Mouse (Mus musculus): Measurements from ENCODE around the gene Oprm1. TPM values are rescaled to one million over a fixed set of nuclear protein-coding genes. Genes with fewer than 3 reads are reported as not detected.
"Not testable (repeated sequence)": the region's sequence is repeated elsewhere in the genome, so short reads cannot be mapped to it uniquely, and the experiment has no call there.

Oprm1 gene
- polyA plus RNA-seq, 1 experiment from 2014 or later: not detected

- Histone ChIP-seq H3K4me3 (no peak overlapping the region), H3K9me3 (no peaks in the 10 kb centered on the region), H3K4me1 (no peaks in the 10 kb centered on the region), H3K9ac (no peak overlapping the region), H3K36me3 (no peaks in the 10 kb centered on the region), H3K27me3 (no peaks in the 10 kb centered on the region), H3K27ac (no peak overlapping the region), H3K4me2 (replicated peaks) (no peak overlapping the region)
- WGBS: 59% methylated on average over 2 of the region's 2 CpGs
- no peak for ATAC-seq (ENCODE audit: insufficient number of reproducible peaks, insufficient read depth, low FRiP score, low TSS enrichment)
These were observed 224.4 kb downstream of the Oprm1 start for GRCm38 (mm10) chr10:6982751-6983151.

GRCm38 (mm10) chr10:6983431-6983830 is 225.1 kb downstream of the Oprm1 start:
- H3K4me3 ChIP-seq: no peak overlapping the region
- no peak overlapping the region for H3K27ac ChIP-seq
- no peaks in the 10 kb centered on the region for H3K27me3 ChIP-seq
- no peaks in the 10 kb centered on the region for H3K4me1 ChIP-seq
- H3K9ac ChIP-seq: no peak overlapping the region
- H3K9me3 ChIP-seq: no peaks in the 10 kb centered on the region
- no peak for ATAC-seq (ENCODE audit: insufficient number of reproducible peaks, insufficient read depth, low FRiP score, low TSS enrichment)
- WGBS: 94% methylated on average over 2 of the region's 2 CpGs
- H3K4me2 ChIP-seq (replicated peaks): no peak overlapping the region
- H3K36me3 ChIP-seq: no peaks in the 10 kb centered on the region

DNA sequence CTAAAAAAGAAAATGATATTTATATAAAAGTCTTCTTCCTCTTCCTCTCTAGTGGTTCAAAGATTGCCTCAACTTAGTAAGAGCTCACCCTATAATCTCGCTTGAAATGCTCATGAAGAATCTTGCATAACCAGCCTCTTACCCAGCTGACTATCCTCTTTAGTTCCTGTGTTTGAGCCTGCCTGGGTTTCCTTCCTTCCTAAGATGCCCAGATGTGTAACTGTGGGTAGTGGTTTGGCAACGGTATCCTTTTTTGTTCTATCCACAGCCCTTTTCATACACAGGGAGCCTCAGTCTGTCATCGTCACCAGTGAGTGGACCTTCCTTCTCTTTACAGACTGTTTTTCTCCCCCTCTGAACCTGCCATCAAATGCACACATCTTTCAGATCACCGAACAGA is 227.9 kb downstream of the Oprm1 start:
- H3K9me3 ChIP-seq: no peaks in the 10 kb centered on the region
- H3K27me3 ChIP-seq: no peaks in the 10 kb centered on the region
- 87% methylated on average over 4 of the region's 4 CpGs for WGBS
- H3K36me3 ChIP-seq: no peaks in the 10 kb centered on the region
- no peak overlapping the region for H3K4me3 ChIP-seq
- H3K4me2 ChIP-seq (replicated peaks): no peak overlapping the region
- H3K4me1 ChIP-seq: no peaks in the 10 kb centered on the region
- no peak for ATAC-seq (ENCODE audit: insufficient number of reproducible peaks, insufficient read depth, low FRiP score, low TSS enrichment)
- H3K27ac ChIP-seq: no peak overlapping the region
- no peak overlapping the region for H3K9ac ChIP-seq

- no peaks in the 10 kb centered on the region for H3K4me1 ChIP-seq
- ATAC-seq (ENCODE audit: insufficient number of reproducible peaks, insufficient read depth, low FRiP score, low TSS enrichment): no peak
- H3K4me3 ChIP-seq: no peak overlapping the region
- no peaks in the 10 kb centered on the region for H3K36me3 ChIP-seq
- WGBS: 67% methylated on average over 4 of the region's 4 CpGs
- no peak overlapping the region for H3K4me2 ChIP-seq (replicated peaks)
- H3K9me3 ChIP-seq: no peaks in the 10 kb centered on the region
- H3K9ac ChIP-seq: no peak overlapping the region
- no peak overlapping the region for H3K27ac ChIP-seq
- no peaks in the 10 kb centered on the region for H3K27me3 ChIP-seq
These were observed 229.2 kb downstream of the Oprm1 start for GRCm38 (mm10) chr10:6987399-6988098.

GRCm38 (mm10) chr10:6988555-6988954 is 230.2 kb downstream of the Oprm1 start:
- Histone ChIP-seq H3K27me3 (no peaks in the 10 kb centered on the region), H3K27ac (no peak overlapping the region), H3K4me1 (no peaks in the 10 kb centered on the region), H3K4me3 (no peak overlapping the region), H3K9ac (no peak overlapping the region), H3K9me3 (no peaks in the 10 kb centered on the region), H3K4me2 (replicated peaks) (no peak overlapping the region), H3K36me3 (no peaks in the 10 kb centered on the region)
- 70% methylated on average over 1 of the region's 1 CpGs for WGBS
- ATAC-seq (ENCODE audit: insufficient number of reproducible peaks, insufficient read depth, low FRiP score, low TSS enrichment): no peak

DNA sequence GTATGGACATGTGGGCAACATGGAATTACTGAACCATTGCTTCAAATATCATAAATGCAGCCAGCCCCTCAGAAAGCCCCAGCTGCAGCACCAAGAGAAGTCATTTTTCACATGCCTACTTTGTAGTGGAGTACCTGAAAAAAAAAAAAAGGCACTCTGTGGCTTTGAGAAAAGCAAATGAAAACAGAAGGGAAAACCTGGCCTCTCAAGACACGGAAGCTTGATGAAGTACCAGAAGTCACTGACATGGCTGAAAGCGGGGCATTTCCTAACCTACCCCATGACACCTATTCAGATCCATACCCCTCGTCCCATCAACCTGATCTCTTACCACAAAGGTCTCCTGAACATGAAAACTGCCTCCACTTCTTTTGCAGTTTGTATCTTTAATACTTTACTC is 238.6 kb downstream of the Oprm1 start:
- H3K27me3 ChIP-seq: no peaks in the 10 kb centered on the region
- ATAC-seq (ENCODE audit: insufficient number of reproducible peaks, insufficient read depth, low FRiP score, low TSS enrichment): no peak
- WGBS: 86% methylated on average over 3 of the region's 3 CpGs

GRCm38 (mm10) chr10:6998576-6999250 is 240.4 kb downstream of the Oprm1 start:
- Histone ChIP-seq H3K9me3 (no peaks in the 10 kb centered on the region), H3K27ac (no peak overlapping the region), H3K4me1 (no peaks in the 10 kb centered on the region), H3K9ac (no peak overlapping the region), H3K27me3 (no peaks in the 10 kb centered on the region), H3K4me2 (replicated peaks) (no peak overlapping the region), H3K4me3 (no peak overlapping the region), H3K36me3 (no peaks in the 10 kb centered on the region)
- no peak for ATAC-seq (ENCODE audit: insufficient number of reproducible peaks, insufficient read depth, low FRiP score, low TSS enrichment)
- WGBS: 84% methylated on average over 4 of the region's 4 CpGs

More for the DNA sequence above, 238.6 kb downstream of the Oprm1 start:
- no peaks in the 10 kb centered on the region for H3K4me1 ChIP-seq
- H3K4me2 ChIP-seq (replicated peaks): no peak overlapping the region
- no peak overlapping the region for H3K9ac ChIP-seq
- H3K9me3 ChIP-seq: no peaks in the 10 kb centered on the region
- H3K27ac ChIP-seq: no peak overlapping the region
- no peak overlapping the region for H3K4me3 ChIP-seq
- no peaks in the 10 kb centered on the region for H3K36me3 ChIP-seq

DNA sequence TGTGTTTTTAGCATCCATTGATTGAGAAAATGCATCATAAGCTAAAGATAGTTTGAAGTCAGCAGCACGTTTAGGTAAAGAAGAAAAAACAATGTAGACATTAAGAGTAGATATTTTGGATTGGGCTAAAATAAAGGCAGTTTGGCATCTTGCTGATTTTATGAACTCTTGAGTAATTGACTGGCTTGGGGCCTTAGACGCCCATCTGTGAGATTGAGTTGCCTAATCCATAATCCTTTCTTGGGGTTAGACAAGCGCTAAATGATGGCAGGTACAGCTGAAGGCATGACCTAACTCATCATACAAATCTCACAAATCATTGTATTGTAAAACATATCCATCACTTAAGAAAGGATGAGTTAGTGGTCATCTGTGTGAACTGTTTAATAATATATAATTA is 241.0 kb downstream of the Oprm1 start:
- Histone ChIP-seq H3K27me3 (no peaks in the 10 kb centered on the region), H3K4me3 (no peak overlapping the region), H3K4me2 (replicated peaks) (no peak overlapping the region), H3K36me3 (no peaks in the 10 kb centered on the region), H3K9ac (no peak overlapping the region), H3K4me1 (no peaks in the 10 kb centered on the region), H3K27ac (no peak overlapping the region), H3K9me3 (no peaks in the 10 kb centered on the region)
- no peak for ATAC-seq (ENCODE audit: insufficient number of reproducible peaks, insufficient read depth, low FRiP score, low TSS enrichment)
- 84% methylated on average over 3 of the region's 3 CpGs for WGBS

GRCm38 (mm10) chr10:7003898-7004297 is 245.6 kb downstream of the Oprm1 start:
- H3K36me3 ChIP-seq; H3K9me3 ChIP-seq; H3K27ac ChIP-seq; ATAC-seq (ENCODE audit: insufficient number of reproducible peaks, insufficient read depth, low FRiP score, low TSS enrichment); H3K4me1 ChIP-seq; H3K4me2 ChIP-seq (replicated peaks); H3K27me3 ChIP-seq; H3K9ac ChIP-seq; H3K4me3 ChIP-seq: not testable (repeated sequence)

DNA sequence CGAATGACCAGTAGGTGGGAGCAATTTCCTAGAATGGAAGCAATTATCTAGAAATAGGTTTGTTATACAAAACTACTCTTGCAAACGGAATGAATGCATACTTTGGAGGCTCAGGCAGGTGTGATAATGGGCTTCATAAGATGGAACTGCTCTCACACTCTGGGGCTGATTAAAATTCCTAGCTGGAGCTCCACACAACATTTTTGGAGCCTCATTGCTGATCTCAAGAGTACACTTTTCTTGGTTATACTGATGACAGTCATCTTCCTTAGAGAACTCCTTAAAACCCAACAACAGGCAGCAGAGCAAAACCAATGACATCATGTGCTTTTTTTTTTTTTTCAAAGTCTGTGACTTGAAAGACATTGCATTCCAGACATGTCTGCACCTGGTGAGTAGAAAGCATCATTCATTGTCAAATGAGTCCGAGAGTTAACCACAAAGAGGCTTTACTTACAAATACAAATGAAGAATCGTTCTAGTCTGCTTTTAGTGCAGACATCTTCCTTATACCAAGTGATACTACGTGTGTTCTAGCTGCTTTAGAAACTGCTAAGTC is 246.8 kb downstream of the Oprm1 start:
- H3K4me2 ChIP-seq (replicated peaks): no peak overlapping the region
- ATAC-seq (ENCODE audit: insufficient number of reproducible peaks, insufficient read depth, low FRiP score, low TSS enrichment): no peak
- no peak overlapping the region for H3K27ac ChIP-seq
- no peaks in the 10 kb centered on the region for H3K4me1 ChIP-seq
- no peaks in the 10 kb centered on the region for H3K27me3 ChIP-seq
- no peak overlapping the region for H3K4me3 ChIP-seq
- WGBS: 51% methylated on average over 5 of the region's 5 CpGs
- H3K9ac ChIP-seq: no peak overlapping the region
- H3K36me3 ChIP-seq: no peaks in the 10 kb centered on the region
- H3K9me3 ChIP-seq: no peaks in the 10 kb centered on the region

- Histone ChIP-seq H3K36me3 (no peaks in the 10 kb centered on the region), H3K9me3 (no peaks in the 10 kb centered on the region), H3K27ac (no peak overlapping the region), H3K9ac (no peak overlapping the region), H3K4me2 (replicated peaks) (no peak overlapping the region), H3K27me3 (no peaks in the 10 kb centered on the region), H3K4me1 (no peaks in the 10 kb centered on the region), H3K4me3 (no peak overlapping the region)
- no peak for ATAC-seq (ENCODE audit: insufficient number of reproducible peaks, insufficient read depth, low FRiP score, low TSS enrichment)
- 82% methylated on average over 8 of the region's 8 CpGs for WGBS
These were observed 252.2 kb downstream of the Oprm1 start for GRCm38 (mm10) chr10:7010543-7010942.

- no peak for ATAC-seq (ENCODE audit: insufficient number of reproducible peaks, insufficient read depth, low FRiP score, low TSS enrichment)
- no peak overlapping the region for H3K4me3 ChIP-seq
- H3K27ac ChIP-seq: no peak overlapping the region
- WGBS: 26% methylated on average over 1 of the region's 1 CpGs
- H3K9ac ChIP-seq: no peak overlapping the region
- H3K27me3 ChIP-seq: no peaks in the 10 kb centered on the region
- no peaks in the 10 kb centered on the region for H3K36me3 ChIP-seq
- no peak overlapping the region for H3K4me2 ChIP-seq (replicated peaks)
- H3K9me3 ChIP-seq: no peaks in the 10 kb centered on the region
- no peaks in the 10 kb centered on the region for H3K4me1 ChIP-seq
These were observed 256.9 kb downstream of the Oprm1 start for GRCm38 (mm10) chr10:7015199-7015598.

Measured in embryonic facial prominence, embryonic 12.5 days (tissue).